Mouse (Mus musculus) hindbrain, postnatal 0 days (tissue): ENCODE results near the gene Tsc2. TPM values are rescaled to one million over a fixed set of nuclear protein-coding genes. Genes with fewer than 3 reads are reported as not detected.

Source experiments
- ATAC-seq: fragments of 200-750 bp; cut with Nextera tagmentation; 2 replicates; pipeline ENCODE4 v1.8.0; 2017; ENCODE audit warnings: mild to moderate bottlenecking, moderate TSS enrichment, moderate library complexity
- DNase-seq: peaks from one replicate; pipeline ENCODE4 v3.0.0-alpha.2; 2015; ENCODE audit warnings: low spot score
- H3K27ac ChIP-seq: fragments of 300-500 bp; sonication (generic); 2 replicates; pipeline ENCODE4 v1.5.1; 2014; ENCODE audit warnings: mild to moderate bottlenecking
- H3K27me3 ChIP-seq: fragments of 300-500 bp; sonication (generic); 2 replicates; pipeline ENCODE4 v1.6.1; 2014; ENCODE audit warnings: low read length, mixed read lengths; ENCODE audit not compliant: insufficient read depth
- H3K36me3 ChIP-seq: fragments of 300-500 bp; sonication (generic); 2 replicates; pipeline ENCODE4 v1.6.1; 2014; ENCODE audit warnings: low read length, mixed read lengths; ENCODE audit not compliant: insufficient read depth
- H3K4me1 ChIP-seq: fragments of 300-500 bp; sonication (generic); 2 replicates; pipeline ENCODE4 v1.6.1; 2014; ENCODE audit warnings: antibody characterized with exemption, low read length, mixed read lengths; ENCODE audit not compliant: insufficient read depth
- H3K4me2 ChIP-seq: fragments of 300-500 bp; sonication (generic); 2 replicates; pipeline ENCODE4 v1.6.1; 2014; ENCODE audit warnings: low read depth, mild to moderate bottlenecking, low read length, moderate library complexity, mixed read lengths
- H3K4me3 ChIP-seq: fragments of 300-500 bp; sonication (generic); 2 replicates; pipeline ENCODE4 v1.5.1; 2014; ENCODE audit warnings: low read length
- H3K9ac ChIP-seq: fragments of 300-500 bp; sonication (generic); replicated peaks from 2 replicates; pipeline ENCODE4 v1.6.1; 2014; ENCODE audit warnings: mild to moderate bottlenecking, low read length, moderate library complexity, mixed read lengths
- H3K9me3 ChIP-seq: fragments of 300-500 bp; sonication (generic); 2 replicates; pipeline ENCODE4 v1.6.1; 2016; ENCODE audit warnings: low read length, mixed read lengths
- CTCF ChIP-seq: IDR thresholded peaks from 2 replicates; pipeline ENCODE4 v1.5.1; 2016; ENCODE audit warnings: antibody characterized with exemption, control low read depth, low read depth
- WGBS: fragments of 180-500 bp; shearing (Covaris S2); extraction: QIAGEN DNeasy Blood & Tissue Kit; methylation state at CpG from one replicate; pipeline ENCODE4 v1.1.7; 2014; 5-methylcytosine and 5-hydroxymethylcytosine counted together
- polyA plus RNA-seq: library from polyadenylated mRNA; unstranded; fragments of >200 nt; fragmentation: Nextera tagmentation; extraction: Ambion mirVana; gene quantifications from 2 replicates; pipeline ENCODE4 v1.2.1, GENCODE M21; 2015
- total RNA-seq: library from RNA; depleted of rRNA; stranded (reverse); fragments of >200 nt; gene quantifications from 2 replicates; pipeline ENCODE4 v1.2.3, GENCODE M21; 2014

Gene Tsc2
- total and polyA plus RNA-seq, 2 experiments from 2014 or later: 51.2 to 114 TPM

- Histone ChIP-seq H3K4me1 (no peaks in the 10 kb centered on the region), H3K9me3 (no peaks in the 10 kb centered on the region), H3K4me2 (no peak overlapping the region), H3K9ac (no peak overlapping the region), H3K27me3 (no peaks in the 10 kb centered on the region), H3K36me3 (peaks cover 69% of the 10 kb centered on the region), H3K4me3 (no peak overlapping the region), H3K27ac (no peak overlapping the region)
- WGBS: 100% methylated on average over 3 of the region's 3 CpGs
- ATAC-seq (no peak), DNase-seq (no peak)
- TF ChIP-seq CTCF: no peak
Measured at GRCm38 (mm10) chr17:24579532-24579931, 52.9 kb downstream of the Tsc2 start.

DNA sequence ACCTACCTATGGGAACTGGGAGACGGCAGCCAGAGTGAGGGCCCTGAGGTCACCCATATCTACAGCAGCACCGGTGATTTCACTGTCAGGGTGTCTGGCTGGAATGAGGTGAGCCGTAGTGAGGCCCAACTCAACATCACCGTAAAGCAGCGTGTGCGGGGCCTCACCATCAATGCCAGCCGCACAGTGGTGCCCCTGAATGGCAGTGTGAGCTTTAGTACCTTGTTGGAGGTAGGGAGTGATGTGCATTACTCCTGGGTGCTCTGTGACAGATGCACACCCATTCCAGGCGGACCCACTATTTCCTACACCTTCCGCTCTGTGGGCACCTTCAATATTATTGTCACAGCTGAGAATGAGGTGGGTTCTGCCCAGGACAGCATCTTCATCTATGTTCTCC lies 58.6 kb downstream of the Tsc2 start:
- ATAC-seq (no peak), DNase-seq (no peak)
- no peak for TF ChIP-seq CTCF
- Histone ChIP-seq H3K9ac (no peak overlapping the region), H3K9me3 (no peaks in the 10 kb centered on the region), H3K27me3 (no peaks in the 10 kb centered on the region), H3K4me2 (no peak overlapping the region), H3K4me3 (no peak overlapping the region), H3K36me3 (peaks cover 66% of the 10 kb centered on the region), H3K4me1 (no peaks in the 10 kb centered on the region), H3K27ac (no peak overlapping the region)
- WGBS: 93% methylated on average over 9 of the region's 9 CpGs

DNA sequence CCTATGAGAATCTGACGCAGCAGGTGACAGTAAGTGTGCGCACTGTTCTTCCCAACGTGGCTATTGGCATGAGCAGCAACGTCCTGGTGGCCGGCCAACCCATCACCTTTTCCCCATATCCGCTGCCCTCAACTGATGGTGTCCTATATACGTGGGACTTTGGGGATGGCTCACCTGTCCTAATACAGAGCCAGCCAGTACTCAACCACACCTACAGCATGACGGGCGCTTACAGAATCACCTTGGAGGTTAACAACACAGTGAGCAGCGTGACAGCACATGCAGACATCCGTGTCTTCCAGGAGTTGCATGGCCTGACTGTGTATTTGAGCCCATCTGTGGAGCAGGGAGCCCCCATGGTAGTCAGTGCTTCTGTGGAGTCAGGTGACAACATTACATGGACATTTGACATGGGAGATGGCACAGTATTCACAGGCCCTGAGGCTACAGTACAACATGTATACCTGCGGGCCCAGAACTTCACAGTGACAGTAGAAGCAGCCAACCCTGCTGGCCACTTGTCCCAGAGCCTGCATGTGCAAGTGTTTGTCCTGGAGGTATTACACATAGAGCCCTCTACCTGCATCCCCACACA lies 59.7 kb downstream of the Tsc2 start:
- H3K36me3 ChIP-seq: peaks cover 67% of the 10 kb centered on the region
- ATAC-seq (no peak), DNase-seq (no peak)
- H3K4me3 ChIP-seq: no peak overlapping the region
- no peak overlapping the region for H3K9ac ChIP-seq
- H3K27ac ChIP-seq: no peak overlapping the region
- no peak overlapping the region for H3K4me2 ChIP-seq
- no peaks in the 10 kb centered on the region for H3K27me3 ChIP-seq
- TF ChIP-seq CTCF: no peak
- H3K4me1 ChIP-seq: no peaks in the 10 kb centered on the region
- WGBS: 95% methylated on average over 12 of the region's 12 CpGs
- no peaks in the 10 kb centered on the region for H3K9me3 ChIP-seq

DNA sequence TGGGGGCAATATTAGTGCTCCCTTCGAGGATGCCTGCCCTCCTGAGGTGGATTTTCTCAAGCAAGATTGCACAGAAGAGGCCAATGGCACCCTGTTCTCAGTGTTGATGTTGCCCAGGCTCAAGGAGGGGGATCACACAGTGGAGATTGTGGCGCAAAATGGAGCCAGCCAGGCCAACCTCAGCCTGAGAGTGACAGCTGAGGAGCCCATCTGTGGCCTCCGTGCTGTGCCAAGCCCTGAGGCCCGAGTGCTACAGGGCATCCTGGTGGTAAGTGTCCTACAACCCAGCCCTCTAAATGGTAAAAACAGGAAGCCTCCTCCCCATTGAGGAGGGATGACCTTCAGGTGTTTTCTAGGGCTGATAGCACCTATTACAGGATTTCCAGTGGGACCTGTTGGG lies 62.6 kb downstream of the Tsc2 start:
- no peak overlapping the region for H3K4me2 ChIP-seq
- no peaks in the 10 kb centered on the region for H3K9me3 ChIP-seq
- no peaks in the 10 kb centered on the region for H3K4me1 ChIP-seq
- ATAC-seq (no peak), DNase-seq (no peak)
- 83% methylated on average over 4 of the region's 4 CpGs for WGBS
- no peaks in the 10 kb centered on the region for H3K27me3 ChIP-seq
- TF ChIP-seq CTCF: no peak
- H3K4me3 ChIP-seq: no peak overlapping the region
- H3K9ac ChIP-seq: no peak overlapping the region
- no peak overlapping the region for H3K27ac ChIP-seq
- peaks cover 45% of the 10 kb centered on the region for H3K36me3 ChIP-seq

- no peak for ATAC-seq
- H3K27ac ChIP-seq: no peak overlapping the region
- H3K9ac ChIP-seq: 0 out of 2 replicates have a peak overlapping the region, but pooled peaks have one; percentile 13
Measured at GRCm38 (mm10) chr17:24567034-24567779, 65.2 kb downstream of the Tsc2 start.

GRCm38 (mm10) chr17:24565792-24566191 lies 66.6 kb downstream of the Tsc2 start:
- Histone ChIP-seq H3K4me2 (no peak overlapping the region), H3K27ac (no peak overlapping the region), H3K4me1 (no peaks in the 10 kb centered on the region), H3K9ac (no peak overlapping the region), H3K27me3 (no peaks in the 10 kb centered on the region), H3K9me3 (no peaks in the 10 kb centered on the region), H3K4me3 (no peak overlapping the region), H3K36me3 (peaks cover 23% of the 10 kb centered on the region)
- ATAC-seq: no peak
- TF ChIP-seq CTCF: peak; percentile 26; the same call in 1 of the 2 replicates
- 70% methylated on average over 3 of the region's 3 CpGs for whole genome bisulfite sequencing
- no peak for DNase-seq

More at GRCm38 (mm10) chr17:24567034-24567779, 65.2 kb downstream of the Tsc2 start:
- no peak for DNase-seq
- Histone ChIP-seq H3K9me3 (no peaks in the 10 kb centered on the region), H3K4me1 (no peaks in the 10 kb centered on the region), H3K4me2 (no peak overlapping the region), H3K4me3 (no peak overlapping the region), H3K27me3 (no peaks in the 10 kb centered on the region), H3K36me3 (peaks cover 35% of the 10 kb centered on the region)
- no peak for TF ChIP-seq CTCF
- 62% methylated on average over 8 of the region's 8 CpGs for WGBS

DNA sequence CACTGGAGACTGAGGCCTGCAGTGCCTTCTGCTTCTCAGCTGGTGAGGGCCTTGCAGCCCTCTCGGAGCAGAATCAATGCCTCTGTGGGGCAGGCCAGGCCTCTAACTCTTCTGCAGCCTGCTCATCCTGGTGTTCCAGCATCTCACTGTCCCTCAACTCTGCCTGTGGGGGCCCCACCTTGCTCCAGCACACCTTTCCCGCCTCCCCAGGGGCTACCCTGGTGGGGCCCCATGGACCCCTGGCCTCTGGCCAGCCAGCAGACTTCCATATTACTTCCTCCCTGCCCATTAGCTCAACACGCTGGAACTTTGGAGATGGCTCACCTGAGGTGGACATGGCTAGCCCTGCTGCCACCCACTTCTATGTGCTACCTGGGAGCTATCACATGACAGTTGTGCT lies 67.3 kb downstream of the Tsc2 start:
- Histone ChIP-seq H3K36me3 (peaks cover 19% of the 10 kb centered on the region), H3K9me3 (no peaks in the 10 kb centered on the region), H3K27me3 (no peaks in the 10 kb centered on the region), H3K9ac (no peak overlapping the region), H3K4me2 (no peak overlapping the region), H3K4me3 (no peak overlapping the region), H3K4me1 (0 out of 2 replicates have a peak, but pooled peaks cover 3% of the 10 kb centered on the region), H3K27ac (no peak overlapping the region)
- no peak for ATAC-seq
- TF ChIP-seq CTCF: no peak
- DNase-seq: no peak
- WGBS: 89% methylated on average over 3 of the region's 3 CpGs
